Mouse (Mus musculus) lung, postnatal 0 days (tissue): ENCODE data around the gene Dera. TPM values are rescaled to one million over a fixed set of nuclear protein-coding genes. Genes with fewer than 3 reads are reported as not detected.

ENCODE experiments used
- ATAC-seq: fragments of 200-750 bp; cut with Nextera tagmentation; 2 replicates; pipeline ENCODE4 v1.8.0; 2017; ENCODE audit warnings: moderate library complexity
- DNase-seq: peaks from one replicate; pipeline ENCODE4 v3.0.0-alpha.2; 2016; ENCODE audit warnings: low spot score
- H3K27ac ChIP-seq: fragments of 300-500 bp; sonication (generic); 2 replicates; pipeline ENCODE4 v1.5.1; 2014; ENCODE audit warnings: antibody characterized with exemption, mild to moderate bottlenecking, low read length, mixed read lengths
- H3K27me3 ChIP-seq: fragments of 300-500 bp; sonication (generic); replicated peaks from 2 replicates; pipeline ENCODE4 v1.6.1; 2014; ENCODE audit warnings: low read length, mixed read lengths; ENCODE audit not compliant: insufficient read depth
- H3K36me3 ChIP-seq: fragments of 300-500 bp; sonication (generic); 2 replicates; pipeline ENCODE4 v1.6.1; 2014; ENCODE audit warnings: low read length, mixed read lengths; ENCODE audit not compliant: insufficient read depth
- H3K4me1 ChIP-seq: fragments of 300-500 bp; sonication (generic); 2 replicates; pipeline ENCODE4 v1.6.1; 2014; ENCODE audit warnings: antibody characterized with exemption, low read depth, low read length, mixed read lengths; ENCODE audit not compliant: insufficient read depth
- H3K4me2 ChIP-seq: fragments of 300-500 bp; sonication (generic); replicated peaks from 2 replicates; pipeline ENCODE4 v1.6.1; 2014; ENCODE audit warnings: low read depth, mild to moderate bottlenecking, low read length, moderate library complexity, mixed read lengths
- H3K4me3 ChIP-seq: fragments of 300-500 bp; sonication (generic); 2 replicates; pipeline ENCODE4 v1.5.1; 2014; ENCODE audit warnings: low read depth, low read length
- H3K9ac ChIP-seq: fragments of 300-500 bp; sonication (generic); replicated peaks from 2 replicates; pipeline ENCODE4 v1.6.1; 2014; ENCODE audit warnings: low read depth, mild to moderate bottlenecking
- H3K9me3 ChIP-seq: fragments of 300-500 bp; sonication (generic); 2 replicates; pipeline ENCODE4 v1.6.1; 2016; ENCODE audit warnings: low read length, mixed read lengths
- CTCF ChIP-seq: IDR thresholded peaks from 2 replicates; pipeline ENCODE4 v1.5.1; 2016; ENCODE audit warnings: antibody characterized with exemption, mild to moderate bottlenecking
- EP300 ChIP-seq: IDR thresholded peaks from 2 replicates; pipeline ENCODE4 v1.6.1; 2016; ENCODE audit warnings: antibody characterized with exemption, mild to moderate bottlenecking, control low read depth
- WGBS: fragments of 180-500 bp; shearing (Covaris S2); extraction: QIAGEN DNeasy Blood & Tissue Kit; methylation state at CpG from one replicate; pipeline ENCODE4 v1.1.7; 2014; 5-methylcytosine and 5-hydroxymethylcytosine counted together
- polyA plus RNA-seq: library from polyadenylated mRNA; unstranded; fragments of >200 nt; fragmentation: Nextera tagmentation; extraction: Ambion mirVana; gene quantifications from 2 replicates; pipeline ENCODE4 v1.2.1, GENCODE M21; 2015

Dera gene
- polyA plus RNA-seq, 1 experiment from 2014 or later, result 30.7 TPM

- TF ChIP-seq EP300 (no peak), CTCF (no peak)
- H3K36me3 ChIP-seq, result no peaks in the 10 kb centered on the region
- H3K4me1 ChIP-seq, result no peaks in the 10 kb centered on the region
- H3K4me3 ChIP-seq, result no peak overlapping the region
- no peak overlapping the region for H3K9ac ChIP-seq
- ATAC-seq (no peak), DNase-seq (no peak)
- H3K4me2 ChIP-seq, result no peak overlapping the region
- no peaks in the 10 kb centered on the region for H3K9me3 ChIP-seq
- no peaks in the 10 kb centered on the region for H3K27me3 ChIP-seq
- WGBS, result 91% methylated on average over 3 of the region's 3 CpGs
- no peak overlapping the region for H3K27ac ChIP-seq
Measured at GRCm38 (mm10) chr6:137713310-137713664, 41.1 kb upstream of the Dera start.

- H3K4me1 ChIP-seq, result no peaks in the 10 kb centered on the region
- H3K4me3 ChIP-seq, result no peak overlapping the region
- H3K27ac ChIP-seq, result no peak overlapping the region
- H3K27me3 ChIP-seq, result no peaks in the 10 kb centered on the region
- WGBS, result 37% methylated on average over 5 of the region's 5 CpGs
- H3K9ac ChIP-seq, result no peak overlapping the region
- H3K9me3 ChIP-seq, result no peaks in the 10 kb centered on the region
- H3K36me3 ChIP-seq, result no peaks in the 10 kb centered on the region
- TF ChIP-seq CTCF (no peak), EP300 (no peak)
- H3K4me2 ChIP-seq, result no peak overlapping the region
- ATAC-seq (0 out of 2 replicates have a peak, but pooled peaks have one; percentile 17), DNase-seq (no peak)
Measured at GRCm38 (mm10) chr6:137716802-137717201, 37.5 kb upstream of the Dera start.

GRCm38 (mm10) chr6:137722220-137722931 lies 32.0 kb upstream of the Dera start:
- WGBS, result 77% methylated on average over 15 of the region's 15 CpGs
- DNase-seq (no peak), ATAC-seq (no peak)
- H3K27ac ChIP-seq, result no peak overlapping the region
- H3K27me3 ChIP-seq, result no peaks in the 10 kb centered on the region
- no peaks in the 10 kb centered on the region for H3K36me3 ChIP-seq
- H3K4me2 ChIP-seq, result no peak overlapping the region
- no peak for TF ChIP-seq CTCF
- TF ChIP-seq EP300, result no peak
- no peak overlapping the region for H3K9ac ChIP-seq
- H3K9me3 ChIP-seq, result no peaks in the 10 kb centered on the region
- no peak overlapping the region for H3K4me3 ChIP-seq
- H3K4me1 ChIP-seq, result no peaks in the 10 kb centered on the region

- H3K4me3 ChIP-seq, result no peak overlapping the region
- TF ChIP-seq EP300, result no peak
- peak; percentile 78 for TF ChIP-seq CTCF
- H3K36me3 ChIP-seq, result no peaks in the 10 kb centered on the region
- H3K4me2 ChIP-seq, result no peak overlapping the region
- 4% methylated on average over 4 of the region's 4 CpGs for WGBS
- peak; percentile 88 for DNase-seq
- no peak overlapping the region for H3K9ac ChIP-seq
- no peaks in the 10 kb centered on the region for H3K9me3 ChIP-seq
- no peaks in the 10 kb centered on the region for H3K27me3 ChIP-seq
- no peak for ATAC-seq
- H3K4me1 ChIP-seq, result no peaks in the 10 kb centered on the region
- no peak overlapping the region for H3K27ac ChIP-seq
Measured at GRCm38 (mm10) chr6:137723898-137724297, 30.4 kb upstream of the Dera start.

DNA sequence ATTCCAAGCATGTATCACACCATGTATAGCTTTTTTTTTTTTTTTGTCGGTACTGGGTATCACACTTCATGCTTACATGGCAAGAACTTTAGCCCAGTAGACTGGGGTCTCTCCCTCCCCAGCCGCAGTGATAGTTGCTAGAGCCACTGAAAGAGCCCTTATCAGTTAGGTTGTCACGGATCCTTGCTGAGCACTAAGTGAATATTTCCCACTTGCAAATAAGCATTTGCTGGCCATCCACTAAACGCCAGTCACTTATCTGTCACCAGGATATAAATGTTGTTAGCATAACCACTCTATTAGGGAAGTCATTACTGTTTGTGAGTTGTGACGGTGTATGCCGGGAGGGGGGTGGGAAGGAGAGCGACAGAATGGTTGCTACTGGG lies 19.9 kb upstream of the Dera start:
- WGBS, result 2% methylated on average over 7 of the region's 7 CpGs
- Histone ChIP-seq H3K4me2 (peak overlapping the region; percentile 69), H3K27ac (peak overlapping the region; percentile 90; the same call in 1 of the 2 replicates), H3K27me3 (no peaks in the 10 kb centered on the region), H3K36me3 (peaks cover 3% of the 10 kb centered on the region; the same call in 1 of the 2 replicates), H3K4me3 (peak overlapping the region; percentile 93), H3K9me3 (no peaks in the 10 kb centered on the region), H3K9ac (no peak overlapping the region), H3K4me1 (peaks cover 10% of the 10 kb centered on the region; the same call in 1 of the 2 replicates)
- no peak; the same call in 1 of the 2 replicates for ATAC-seq
- TF ChIP-seq CTCF (no peak), EP300 (no peak)
- DNase-seq, result no peak

DNA sequence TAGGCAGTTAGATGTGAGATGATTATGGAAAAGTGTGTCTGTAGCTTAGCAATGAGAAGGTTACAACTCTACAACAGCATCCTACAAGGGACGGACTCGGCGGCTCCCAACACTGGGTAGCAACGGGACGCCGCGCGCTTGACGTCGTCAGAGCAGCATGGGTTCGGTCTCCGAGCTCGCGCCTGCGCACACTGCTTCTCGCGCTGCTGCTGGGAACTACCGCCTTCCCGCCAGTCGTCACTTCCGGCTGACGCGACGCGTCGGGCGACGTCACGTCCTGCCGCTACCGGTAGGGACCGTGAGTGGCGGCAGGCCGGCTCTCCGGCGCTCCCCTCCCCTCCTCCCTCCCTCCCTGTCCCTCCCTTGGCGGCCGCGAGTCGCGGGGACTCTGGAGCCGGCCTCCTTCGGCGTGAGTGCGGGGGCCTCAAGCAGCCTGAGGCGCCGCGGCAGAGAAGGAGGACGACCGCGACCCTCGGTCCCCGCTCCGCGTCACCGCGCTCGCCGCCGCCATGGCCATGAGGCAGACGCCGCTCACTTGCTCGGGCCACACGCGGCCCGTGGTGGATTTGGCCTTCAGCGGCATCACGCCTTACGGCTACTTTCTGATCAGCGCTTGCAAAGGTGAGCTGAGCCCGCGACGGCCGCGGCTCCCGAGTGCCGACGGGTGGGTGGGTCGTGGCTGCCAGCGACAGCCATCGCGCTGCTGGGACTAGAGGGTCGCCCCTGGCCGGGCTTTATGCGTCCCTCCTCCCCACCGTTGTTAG lies 19.3 kb upstream of the Dera start, which contains the start of gene Strap:
Gene Strap (plus strand): TSS at position 233 of the 764 bp plus-strand sequence.
- Histone ChIP-seq H3K4me3 (peak within 1 kb of the TSS; percentile 93), H3K36me3 (peaks cover 8% of the 10 kb centered on the region; the same call in 1 of the 2 replicates), H3K9ac (peak within 1 kb of the TSS; percentile 90), H3K27ac (peak within 1 kb of the TSS; percentile 90), H3K4me1 (peaks cover 10% of the 10 kb centered on the region; the same call in 1 of the 2 replicates), H3K4me2 (peak within 1 kb of the TSS; percentile 69), H3K9me3 (no peaks in the 10 kb centered on the region), H3K27me3 (no peaks in the 10 kb centered on the region)
- 2% methylated on average over 70 of the region's 86 CpGs for WGBS
- DNase-seq, result peak; percentile 99
- no peak for TF ChIP-seq EP300
- no peak for TF ChIP-seq CTCF
- ATAC-seq, result peak; percentile 99
